Mouse (Mus musculus) C2C12 (cell line): Measurements from ENCODE around the gene Ano1.
A peak's percentile ranks its signal among the peaks of the same experiment; 100 is the strongest.

ENCODE experiments used
- CEBPB ChIP-seq: IDR thresholded peaks from one replicate; pipeline ENCODE4 v1.6.1; 2011; ENCODE audit warnings: low read depth, mild to moderate bottlenecking, control low read depth, moderate library complexity
- CTCF ChIP-seq: IDR thresholded peaks from one replicate; pipeline ENCODE4 v1.5.1; 2011; ENCODE audit not compliant: control insufficient read depth, insufficient read depth, insufficient read length
- FOSL1 ChIP-seq: IDR thresholded peaks from one replicate; pipeline ENCODE4 v1.8.0; 2011; ENCODE audit warnings: mild to moderate bottlenecking, low read length; ENCODE audit not compliant: poor library complexity, insufficient read depth, severe bottlenecking
- MAX ChIP-seq: IDR thresholded peaks from one replicate; pipeline ENCODE4 v1.6.1; 2011; ENCODE audit warnings: mild to moderate bottlenecking, control low read depth
- MYOD1 ChIP-seq: IDR thresholded peaks from one replicate; pipeline ENCODE4 v1.6.1; 2011; ENCODE audit warnings: low read depth; ENCODE audit not compliant: control insufficient read depth, insufficient read length
- USF1 ChIP-seq: IDR thresholded peaks from one replicate; pipeline ENCODE4 v1.6.1; 2011; ENCODE audit warnings: low read depth, mild to moderate bottlenecking, control low read depth, moderate library complexity

DNA sequence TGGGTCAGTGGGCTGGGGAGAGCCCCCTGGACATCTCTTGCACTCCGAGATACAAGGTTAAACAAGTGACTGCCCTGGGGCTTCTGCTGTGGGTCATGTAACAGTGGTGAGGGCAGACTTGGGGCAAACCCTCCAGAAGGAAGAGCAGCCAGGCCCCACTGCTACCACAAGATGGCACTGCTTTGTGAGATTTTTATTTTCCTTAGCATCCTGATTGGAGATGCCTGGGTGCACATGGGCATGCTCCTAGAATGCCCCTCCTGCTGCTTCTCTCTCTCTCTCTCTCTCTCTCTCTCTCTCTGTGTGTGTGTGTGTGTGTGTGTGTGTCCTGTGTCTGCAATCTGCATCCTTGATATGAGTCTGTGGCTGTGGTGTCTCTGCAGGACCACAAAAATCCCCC lies 46.7 kb upstream of the Ano1 start:
- TF ChIP-seq CTCF (peak; percentile 72), MYOD1 (no peak), CEBPB (no peak), USF1 (no peak), FOSL1 (no peak), MAX (no peak)
